Mouse (Mus musculus) cerebellum, adult 2 months (tissue): Measurements from ENCODE around the gene Tssk2.

Source experiments
- CTCF ChIP-seq: fragments of 200-500 bp; IDR thresholded peaks from 2 replicates; pipeline ENCODE4 v1.5.1; 2011; ENCODE audit warnings: low read depth, mild to moderate bottlenecking, control low read depth, low read length, moderate library complexity, borderline replicate concordance; ENCODE audit not compliant: insufficient read depth
- POLR2A ChIP-seq: fragments of 200-500 bp; IDR thresholded peaks from 2 replicates; pipeline ENCODE4 v1.6.1; 2011; ENCODE audit warnings: low read length, control low read depth, borderline replicate concordance; ENCODE audit not compliant: insufficient read depth

DNA sequence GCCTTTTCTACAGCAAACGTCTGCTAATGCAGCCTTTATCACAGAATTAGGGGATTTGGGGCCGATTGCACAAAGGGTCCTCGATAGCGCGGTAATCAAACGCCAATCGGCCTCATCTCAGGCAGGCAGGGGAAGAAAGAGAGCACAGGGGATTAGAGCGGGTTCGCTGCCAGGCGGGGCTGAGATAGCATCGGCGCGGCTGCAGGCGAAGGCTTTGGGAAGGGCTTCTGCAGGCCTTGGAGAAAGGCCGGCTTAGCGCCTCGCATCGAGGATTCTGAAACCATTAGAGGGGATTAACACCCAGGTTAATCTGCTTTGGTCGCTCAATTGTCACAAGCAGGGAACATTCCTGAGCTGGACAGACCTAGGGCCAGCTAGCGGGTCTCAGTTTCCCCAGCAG lies 22.1 kb downstream of the Tssk2 start:
- no peak for TF ChIP-seq CTCF
- TF ChIP-seq POLR2A = no peak
